Mouse (Mus musculus) CH12F3 (cell line): ENCODE measurements around the gene Khdc4.

Source experiments
- in situ Hi-C: fragments of 300-500 bp; cut with MboI; formaldehyde crosslinking; loops from 2 replicates; pipeline ENCODE4 v1.14.3; 2020; ENCODE audit warnings: low sequenced_read_pairs

The Khdc4 gene

DNA sequence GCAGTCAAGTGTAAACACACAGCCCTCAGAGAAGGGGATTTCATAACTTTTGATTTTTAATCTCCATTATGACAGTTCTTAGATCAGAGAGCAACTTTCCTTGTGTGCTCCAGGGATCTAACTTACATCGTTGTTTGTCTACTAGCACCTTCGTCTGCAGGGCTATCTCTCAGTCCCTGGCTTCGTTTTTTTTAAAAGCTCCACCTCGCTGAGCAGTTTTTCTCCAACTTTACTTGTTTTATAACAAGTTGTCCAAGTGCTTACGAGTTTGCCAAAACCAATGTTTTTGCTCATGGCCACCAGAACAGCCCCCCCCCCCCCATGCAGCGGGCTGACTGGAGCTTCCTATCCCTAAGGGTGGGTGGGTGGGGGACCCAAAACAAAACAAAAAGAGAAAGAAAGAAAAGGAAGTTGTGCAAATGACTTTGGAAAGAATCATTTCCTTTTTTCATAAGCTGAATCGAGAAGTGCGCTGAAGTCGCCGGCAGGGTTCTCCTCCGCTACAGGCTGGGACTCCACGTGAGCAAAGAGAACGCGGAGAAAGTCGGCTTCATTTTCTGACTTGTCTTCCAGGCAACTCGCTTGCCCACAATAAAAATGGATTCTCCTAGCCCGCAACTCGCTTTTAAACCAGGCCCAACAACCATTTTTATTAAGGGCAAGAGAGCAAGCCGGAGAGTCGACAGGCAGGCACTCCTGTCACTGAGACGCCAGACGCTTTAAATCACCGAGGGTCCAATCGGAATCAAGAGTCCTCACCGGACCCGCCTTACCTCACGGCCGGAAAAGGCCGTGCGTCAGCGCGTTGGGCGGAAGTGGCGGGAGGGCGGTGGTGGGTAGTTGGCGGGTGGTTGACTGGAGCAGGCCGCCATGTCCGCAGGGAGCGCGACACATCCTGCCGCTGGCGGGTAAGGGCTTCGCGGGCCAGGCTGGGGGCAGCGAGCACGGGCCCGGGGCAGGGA is at the start of gene Khdc4:
TSS of gene Khdc4 (plus strand) at position 824 of the 962 bp plus-strand sequence.
- in situ Hi-C loops = no loop called here

DNA sequence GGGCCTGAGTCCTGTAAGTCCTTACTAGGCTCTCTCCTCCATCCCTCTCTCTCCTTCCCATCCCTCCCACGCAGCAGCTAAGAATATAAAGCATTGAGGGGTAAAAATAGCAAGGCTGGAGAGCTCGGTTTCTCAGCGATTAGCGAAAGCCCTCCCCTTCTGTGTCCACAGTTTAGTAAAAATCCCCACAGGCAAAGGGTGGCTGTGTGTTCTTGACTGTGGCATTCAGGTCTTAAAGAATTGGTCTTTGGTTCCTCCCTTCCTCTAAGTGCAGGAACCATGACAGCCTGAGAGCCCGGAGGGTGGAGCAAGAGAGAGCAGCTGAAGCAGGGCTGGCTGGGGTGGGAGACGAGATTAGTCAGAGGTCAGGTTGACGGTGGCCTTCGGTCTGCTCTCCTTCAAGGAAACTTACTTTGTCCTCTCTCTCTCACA is 49.0 kb upstream of the Khdc4 start:
- in situ Hi-C loops = no loop called here

DNA sequence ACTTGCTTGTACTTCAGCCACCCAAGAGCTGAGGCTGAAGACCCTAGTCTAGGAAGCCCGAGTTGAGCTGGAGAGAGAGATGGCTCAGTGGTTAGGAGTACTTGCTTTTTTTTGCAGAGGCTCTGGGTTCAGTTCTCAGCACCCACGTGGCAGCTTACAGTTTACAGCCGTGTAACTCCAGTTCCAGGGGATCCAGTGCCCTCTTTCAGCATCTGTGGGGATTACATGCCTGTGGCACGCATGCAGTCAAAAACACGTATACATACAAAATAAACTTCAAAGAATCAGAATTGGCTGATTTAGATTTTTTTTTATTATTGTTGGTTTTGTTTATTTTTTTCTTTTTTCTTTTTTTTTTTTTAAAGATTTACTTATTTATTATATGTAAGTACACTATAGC is 48.5 kb upstream of the Khdc4 start:
- in situ Hi-C loops = no loop called here

DNA sequence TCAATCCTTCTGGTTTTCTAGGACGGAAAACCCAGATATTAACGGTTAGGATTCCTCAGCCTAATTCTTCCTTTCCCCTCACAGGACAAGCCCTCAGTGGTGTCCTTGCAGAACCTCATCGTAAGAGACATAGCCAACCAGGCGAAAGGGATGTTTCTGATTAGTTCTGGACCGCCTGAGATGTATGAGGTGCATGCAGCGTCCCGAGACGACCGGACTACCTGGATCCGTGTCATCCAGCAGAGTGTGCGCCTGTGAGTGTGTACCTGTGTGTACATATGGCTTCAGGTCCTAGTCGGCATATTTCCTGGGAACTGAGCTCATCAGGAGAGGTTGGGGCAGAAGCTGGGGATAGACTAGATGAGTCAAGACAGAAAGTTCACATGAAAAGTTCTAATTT is 46.4 kb upstream of the Khdc4 start:
- in situ Hi-C loops = no loop called here

DNA sequence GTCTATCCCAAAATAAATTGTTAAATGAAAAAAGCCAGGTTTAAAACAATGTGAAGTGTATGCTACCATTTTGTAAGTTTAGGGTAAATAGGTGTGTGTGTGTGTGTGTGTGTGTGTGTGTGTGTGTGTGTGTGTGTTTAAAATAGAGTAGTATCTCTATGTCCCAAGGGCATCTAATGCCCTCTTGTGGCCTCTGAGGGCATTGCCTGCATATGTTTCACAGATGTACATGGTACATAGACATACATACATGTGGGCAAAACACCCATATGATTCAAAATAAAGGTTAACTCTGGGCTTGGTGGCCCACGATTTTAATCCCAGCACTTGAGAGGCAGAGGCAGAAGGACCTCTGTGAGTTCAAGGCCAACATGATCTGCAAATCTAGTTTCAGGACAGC is 44.9 kb upstream of the Khdc4 start:
- in situ Hi-C loops = loop anchor here (5.0 kb wide), 1 partner anchor 33 kb away; the partner anchor contains the start of gene Arhgef2

DNA sequence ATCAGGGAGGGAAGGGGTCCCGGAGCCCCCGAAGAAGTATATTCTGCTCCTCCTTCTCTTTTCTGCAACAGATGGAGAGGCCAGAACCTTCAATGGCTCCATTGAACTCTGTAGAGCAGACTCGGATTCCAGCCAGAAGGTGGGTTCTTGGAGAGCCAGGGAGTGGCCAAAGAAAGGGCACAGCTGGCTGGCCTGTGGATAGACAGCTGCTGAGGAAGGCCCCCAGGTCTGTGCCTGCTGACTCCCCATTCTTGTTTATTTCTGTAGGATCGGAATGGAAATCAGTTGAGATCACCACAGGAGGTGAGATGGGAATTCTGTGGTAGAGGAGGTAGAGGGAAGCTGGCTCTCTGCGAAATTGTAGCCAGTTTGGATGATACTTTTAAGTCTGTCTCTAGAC is 42.5 kb upstream of the Khdc4 start:
- in situ Hi-C loops = loop anchor here (5.0 kb wide), 1 partner anchor 36 kb away; the partner anchor contains the start of gene Arhgef2

DNA sequence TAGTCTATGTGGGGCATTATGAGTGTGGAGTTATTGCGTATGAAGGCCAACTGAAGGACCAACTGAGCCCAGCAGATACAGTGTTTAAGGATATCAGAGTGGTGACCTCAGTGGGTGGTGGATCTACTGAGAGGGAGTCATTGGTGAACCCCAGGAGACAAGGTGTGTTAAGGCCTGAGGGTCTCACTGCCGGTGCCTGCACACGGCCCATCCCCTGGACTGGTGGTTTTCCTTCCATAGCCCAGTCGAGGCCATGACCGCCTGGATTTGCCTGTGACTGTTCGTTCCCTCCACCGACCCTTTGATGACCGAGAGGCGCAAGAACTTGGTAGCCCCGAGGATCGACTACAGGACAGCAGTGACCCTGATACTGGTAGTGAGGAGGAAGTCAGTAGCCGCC is 39.7 kb upstream of the Khdc4 start:
- in situ Hi-C loops = no loop called here

DNA sequence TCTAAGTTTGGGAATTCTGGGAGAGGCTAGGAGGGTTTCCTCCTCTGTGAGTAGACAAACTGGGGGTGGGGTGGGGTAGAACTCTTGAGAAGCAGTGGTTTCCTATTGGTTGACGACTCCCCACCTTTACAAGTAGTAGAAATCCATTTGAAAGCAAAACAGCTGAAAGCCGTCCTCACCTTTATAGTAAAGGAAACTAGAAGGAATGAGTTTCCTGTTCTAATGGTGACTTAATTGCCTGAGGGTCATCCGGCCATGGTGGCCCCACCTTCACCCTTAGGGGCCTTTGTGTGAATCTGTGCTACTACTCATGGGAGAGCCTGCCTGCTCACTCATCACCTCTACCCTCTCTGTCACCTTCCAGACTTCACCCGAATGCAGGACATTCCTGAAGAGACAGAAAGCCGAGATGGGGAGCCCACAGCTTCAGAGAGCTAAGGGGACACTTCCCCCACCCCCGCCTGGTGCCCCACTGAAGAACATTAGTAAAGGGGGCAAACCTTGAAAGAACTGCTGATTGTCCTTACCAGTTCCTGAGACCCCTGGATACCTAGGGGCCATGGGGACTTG is 39.1 kb upstream of the Khdc4 start:
- in situ Hi-C loops = no loop called here

DNA sequence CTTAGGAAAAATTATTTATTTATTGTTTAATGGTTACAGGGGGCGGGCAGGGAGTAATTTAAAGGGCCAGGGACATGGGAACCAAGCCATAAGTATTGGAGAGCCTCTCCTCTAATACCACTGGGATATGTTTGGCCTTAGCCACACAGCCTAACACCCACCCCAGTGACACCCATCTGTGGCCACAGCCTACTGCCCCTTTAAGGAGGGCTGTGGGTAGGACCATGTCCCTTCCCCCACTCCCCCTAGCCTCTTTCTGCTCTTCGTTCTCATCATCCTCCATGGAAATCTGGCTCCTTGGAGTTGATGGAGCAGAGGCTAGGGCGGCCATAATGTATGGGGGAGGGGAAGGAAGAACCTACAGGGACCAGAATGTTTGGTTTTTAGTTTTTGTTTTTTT is 38.5 kb upstream of the Khdc4 start:
- in situ Hi-C loops = no loop called here

DNA sequence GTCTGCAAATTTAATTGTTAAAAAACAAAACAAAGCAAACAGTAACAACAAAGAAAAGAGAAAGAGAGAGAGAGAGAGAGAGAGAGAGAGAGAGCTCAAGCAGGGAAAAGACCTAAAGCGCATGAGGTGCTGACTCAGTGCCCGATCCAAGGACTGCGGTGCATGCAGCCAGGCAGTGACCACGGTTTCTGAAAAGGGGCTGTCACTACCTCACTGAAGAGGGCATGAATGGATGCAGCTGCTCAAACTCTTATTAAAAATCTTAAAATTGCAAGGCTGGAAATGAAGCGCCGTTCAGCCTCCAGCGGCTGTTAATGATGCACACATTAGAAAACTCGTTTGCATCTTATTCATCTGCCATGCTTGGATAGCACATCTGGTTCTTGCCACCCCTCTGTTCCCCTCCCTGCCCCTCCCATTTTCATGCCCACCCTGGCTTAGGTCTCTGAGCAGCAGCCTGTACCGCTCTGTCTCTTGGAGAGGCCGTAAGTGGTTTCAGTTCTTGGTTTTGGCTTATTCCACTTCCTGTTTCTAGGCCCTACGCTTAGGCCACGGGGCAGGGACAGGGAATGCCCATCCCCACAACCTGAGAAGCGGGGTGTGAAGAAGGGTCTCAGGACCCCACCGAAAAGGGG is 37.7 kb upstream of the Khdc4 start:
- in situ Hi-C loops = no loop called here

DNA sequence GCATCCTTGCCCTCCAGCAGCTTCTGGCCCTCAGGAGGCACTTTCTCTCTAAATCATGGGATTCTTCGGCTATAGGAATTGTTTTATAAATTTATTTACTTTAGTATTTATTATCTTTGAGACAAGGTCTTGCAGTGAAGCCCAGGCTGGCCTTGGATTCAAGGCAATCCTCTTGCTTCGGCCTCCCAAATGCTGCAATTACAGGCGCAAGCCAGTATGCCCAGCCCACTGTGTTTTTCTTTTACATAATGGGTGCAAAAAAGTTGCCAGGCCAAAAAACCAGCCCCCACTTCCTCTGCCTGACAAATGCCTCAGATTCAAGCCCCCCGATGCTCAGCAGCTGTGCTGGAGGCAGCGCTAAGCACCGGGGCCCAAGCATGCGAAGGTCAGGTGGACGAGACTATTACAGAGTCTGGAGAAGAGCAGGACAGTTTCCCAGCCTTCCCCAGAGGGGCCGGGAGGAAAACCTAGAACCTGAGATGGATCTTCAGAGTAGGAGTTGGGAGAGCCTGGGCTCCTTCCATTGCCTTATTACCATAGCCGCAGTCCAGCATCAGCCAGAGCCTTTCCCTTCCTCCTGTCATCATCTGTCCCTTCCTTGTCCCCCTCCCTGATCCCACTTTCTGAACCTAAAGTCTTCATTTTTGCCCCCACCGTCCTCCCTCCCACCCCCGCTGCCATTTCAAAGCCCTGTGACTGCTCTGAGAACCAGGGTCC is 37.0 kb upstream of the Khdc4 start:
- in situ Hi-C loops = no loop called here

DNA sequence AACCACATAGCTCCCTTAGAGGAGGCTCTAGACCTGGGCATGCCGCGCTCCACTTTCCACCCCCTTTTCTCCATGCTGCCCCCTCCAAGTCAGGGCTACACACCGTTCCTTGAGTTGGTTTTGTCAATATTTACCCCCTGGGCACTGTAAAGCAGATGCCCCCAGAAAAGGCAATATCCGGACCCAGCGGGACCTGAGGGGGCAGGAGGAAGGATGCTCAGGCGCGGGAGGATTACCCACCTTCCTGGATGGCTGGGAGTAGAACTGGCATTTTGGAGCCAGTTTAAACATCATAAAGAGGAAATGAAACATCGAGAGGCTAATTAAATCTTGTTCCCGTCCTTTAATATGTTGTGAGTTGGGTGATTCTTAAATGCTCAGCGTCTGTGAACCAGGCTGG is 36.4 kb upstream of the Khdc4 start:
- in situ Hi-C loops = no loop called here

DNA sequence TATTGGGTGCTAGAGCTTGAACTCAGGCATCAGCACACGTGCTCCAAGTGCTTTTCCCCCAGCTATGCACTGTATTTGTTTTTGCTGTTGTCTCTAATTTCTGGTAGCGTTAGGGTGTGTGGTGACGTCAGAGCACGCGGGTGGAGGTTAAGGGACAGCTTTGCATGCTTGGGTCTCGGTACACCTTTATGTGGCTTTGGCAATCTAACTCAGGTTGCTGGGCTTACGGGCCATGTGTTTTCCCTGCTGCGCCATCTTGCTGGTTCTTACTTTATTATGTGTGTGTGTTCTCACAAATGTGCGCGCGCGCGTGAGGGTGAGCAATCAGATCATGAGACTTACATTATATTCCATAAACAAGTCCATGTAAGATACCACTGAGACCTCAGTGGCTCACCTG is 35.6 kb upstream of the Khdc4 start:
- in situ Hi-C loops = no loop called here

DNA sequence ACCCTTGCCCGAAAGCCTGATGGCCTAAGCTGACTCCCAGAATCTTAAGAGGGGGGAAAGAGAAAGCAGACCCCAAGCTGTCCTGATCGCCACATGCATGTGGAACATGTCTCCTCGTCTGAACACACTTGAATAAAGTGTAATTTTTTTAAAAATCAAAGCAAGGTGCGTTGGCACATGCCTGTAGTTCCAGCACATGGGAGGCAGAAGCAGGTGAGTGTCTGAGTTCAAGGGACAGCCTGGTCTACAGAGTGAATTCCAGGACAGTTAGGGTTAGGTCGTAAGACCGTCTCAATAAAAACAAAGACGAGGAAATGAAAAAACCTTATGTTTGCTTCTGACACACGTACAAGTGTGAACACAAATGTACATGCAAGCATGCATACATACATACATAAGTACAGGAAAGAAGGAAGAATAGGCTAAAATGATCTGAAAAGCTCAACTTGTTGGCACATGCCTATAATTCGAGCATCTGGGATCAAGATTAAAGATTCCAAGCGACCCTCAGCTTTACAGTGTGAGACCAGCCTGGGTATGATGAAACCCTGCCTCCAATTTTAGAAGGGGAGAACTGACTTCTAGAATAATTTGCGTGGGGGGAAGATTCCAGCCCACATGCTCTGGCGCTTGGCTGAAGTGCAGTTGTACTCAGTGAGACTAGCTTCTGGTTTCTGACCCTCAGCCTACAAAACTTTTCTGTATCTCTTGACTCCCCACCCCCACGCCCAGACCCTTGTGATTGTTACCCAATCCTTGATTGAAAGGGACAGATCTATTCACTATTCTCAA is 34.7 kb upstream of the Khdc4 start:
- in situ Hi-C loops = no loop called here

DNA sequence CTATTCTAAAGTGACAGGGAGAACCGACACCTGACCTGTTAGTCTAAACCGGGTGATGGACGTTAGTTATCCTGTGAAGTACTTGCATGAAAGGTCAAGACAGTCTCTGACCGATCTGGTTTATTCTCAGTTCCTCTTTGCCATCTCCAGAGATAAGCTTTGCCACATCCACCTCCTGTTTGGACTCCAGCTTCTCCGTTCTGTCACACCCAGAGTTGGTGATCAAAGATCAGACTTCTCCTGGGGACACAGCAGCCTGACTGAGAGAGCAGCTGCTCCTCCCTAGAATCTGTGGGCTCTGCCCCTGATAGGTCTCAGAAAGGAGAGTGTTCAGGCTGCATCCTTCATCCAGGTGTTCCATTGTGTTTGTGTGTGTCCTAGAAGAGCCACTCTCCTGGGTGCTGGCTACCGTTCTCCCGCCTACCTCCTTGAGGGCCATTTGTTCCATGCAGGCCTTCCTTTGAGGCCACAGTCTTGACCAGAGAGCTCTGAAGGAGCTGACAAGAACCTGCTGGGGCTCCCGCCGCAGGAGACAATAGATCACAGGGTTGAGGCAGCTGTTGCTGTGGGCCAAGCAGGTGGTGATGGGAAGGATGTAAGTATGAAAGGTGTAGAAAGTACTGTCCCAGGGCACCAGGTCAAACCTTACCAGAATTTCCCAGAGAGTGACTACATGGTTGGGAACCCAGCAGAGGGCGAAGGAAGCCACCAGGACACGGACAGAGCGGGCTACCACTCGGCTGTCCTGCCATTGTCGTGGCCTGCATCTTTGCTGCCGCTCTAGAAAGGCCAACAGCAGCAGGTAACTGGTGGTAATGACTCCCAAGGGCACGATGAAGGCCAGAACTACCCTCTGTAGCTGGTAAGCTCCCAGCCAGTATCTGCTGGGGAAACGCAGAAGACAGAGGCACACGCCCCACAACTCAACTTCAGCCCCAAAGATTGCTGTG is 33.7 kb upstream of the Khdc4 start:
- in situ Hi-C loops = no loop called here

DNA sequence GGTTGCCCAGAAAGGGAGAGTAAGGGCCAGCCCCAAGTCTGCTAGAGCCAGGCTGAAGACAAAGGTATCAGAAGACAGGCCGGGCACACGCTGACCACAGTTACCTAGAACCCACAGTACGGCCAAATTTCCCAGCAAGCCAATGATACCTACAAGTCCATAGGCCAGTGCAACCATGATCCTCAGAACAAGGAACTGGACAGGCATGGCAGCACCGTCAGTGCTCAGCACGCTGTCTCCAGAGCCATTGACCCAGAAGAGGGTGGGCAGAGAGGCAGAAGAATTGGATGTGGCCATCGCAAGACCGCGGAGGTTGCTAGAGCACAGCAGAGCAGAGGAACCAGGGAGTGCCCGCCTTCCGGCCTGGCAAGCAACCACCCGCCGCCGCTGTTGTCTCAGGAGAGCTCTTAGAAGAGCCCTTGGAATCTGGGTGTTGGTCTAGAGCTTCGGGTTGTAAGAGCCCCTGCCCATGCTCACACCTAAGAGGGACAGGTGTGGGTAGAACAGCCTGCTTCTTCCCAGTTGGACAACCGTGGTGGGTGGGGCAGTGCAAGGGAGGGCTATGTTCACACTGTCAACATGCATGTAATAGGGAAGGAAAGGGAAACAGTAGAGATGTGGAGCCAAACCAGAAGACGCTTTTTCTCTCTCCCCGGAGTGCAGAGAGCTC is 32.6 kb upstream of the Khdc4 start, which contains the start of gene Rxfp4:
TSS of gene Rxfp4 (minus strand) at position 297 of the 670 bp plus-strand sequence.
- in situ Hi-C loops = no loop called here

DNA sequence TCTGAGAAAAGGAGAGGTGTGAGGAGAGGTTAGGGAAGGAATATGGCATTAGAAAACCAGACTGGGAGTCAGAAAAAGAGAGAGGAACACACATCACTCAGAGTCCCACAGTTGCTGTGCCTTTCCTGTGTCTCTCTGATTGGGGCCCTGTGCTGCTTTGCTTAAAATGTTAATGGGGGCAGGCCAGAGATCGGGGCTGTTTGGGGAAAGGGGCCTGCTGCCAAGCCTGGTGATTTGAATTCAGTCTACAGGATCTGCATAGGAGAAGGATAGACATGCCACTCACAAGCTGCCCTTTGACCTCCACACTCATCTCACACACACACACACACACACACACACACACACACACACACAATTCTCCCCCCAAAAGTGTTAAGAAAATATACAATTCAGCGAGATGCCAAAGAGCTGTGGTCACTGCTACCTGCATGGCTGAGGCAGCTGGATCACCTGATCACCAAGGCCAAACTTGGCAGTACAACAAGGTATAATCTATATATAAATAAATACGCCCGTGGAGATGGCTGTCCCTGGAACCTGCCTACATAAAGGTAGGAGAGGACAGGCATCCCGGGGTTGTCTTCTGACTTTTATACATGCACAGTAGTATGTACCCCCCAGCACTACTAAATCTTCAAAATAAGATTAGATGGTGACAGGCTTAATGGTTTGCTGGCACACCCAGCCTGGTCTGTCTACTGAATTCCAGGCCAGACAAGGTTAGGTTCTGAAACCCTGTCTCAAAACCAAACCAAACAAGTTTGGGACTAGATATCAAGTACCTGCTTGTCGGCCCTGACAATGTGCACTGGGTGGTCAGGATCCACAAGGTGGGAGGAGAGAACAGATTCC is 31.9 kb upstream of the Khdc4 start:
- in situ Hi-C loops = no loop called here

DNA sequence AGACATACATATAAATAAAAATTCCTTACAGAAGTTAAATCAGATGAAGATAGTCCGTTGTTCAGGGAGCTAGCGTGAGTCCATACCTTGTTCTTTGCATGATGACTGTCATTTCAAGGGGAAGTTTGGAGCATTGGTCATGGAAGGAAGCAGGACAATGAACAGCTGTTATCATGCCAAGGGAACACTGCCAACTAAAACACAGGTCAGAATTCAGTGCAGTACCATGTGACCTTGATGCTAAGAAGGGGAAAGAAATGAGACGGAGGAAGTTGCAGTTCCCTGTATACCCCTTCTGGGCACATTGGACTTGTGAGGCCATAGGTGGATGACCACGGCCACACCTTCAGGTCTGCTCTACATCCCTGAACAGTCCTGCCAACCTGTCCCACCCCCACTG is 31.0 kb upstream of the Khdc4 start:
- in situ Hi-C loops = no loop called here
